Mouse (Mus musculus) gastrocnemius, adult 2 months (tissue): Measurements from ENCODE around the gene Arl9. TPM values are rescaled to one million over a fixed set of nuclear protein-coding genes. Genes with fewer than 3 reads are reported as not detected.
"Not testable (repeated sequence)": the region's sequence is repeated elsewhere in the genome, so short reads cannot be mapped to it uniquely, and the experiment has no call there.

ENCODE experiments used
- DNase-seq: peaks from one replicate; pipeline ENCODE4 v3.0.0; 2022
- H3K27ac ChIP-seq: fragments of 200-600 bp; 2 replicates; pipeline ENCODE4 v1.8.1; 2022; ENCODE audit warnings: mild to moderate bottlenecking
- H3K4me3 ChIP-seq: fragments of 200-600 bp; 2 replicates; pipeline ENCODE4 v1.8.1; 2022; ENCODE audit warnings: mild to moderate bottlenecking, moderate library complexity
- CTCF ChIP-seq: fragments of 200-600 bp; IDR thresholded peaks from 2 replicates; pipeline ENCODE4 v1.8.1; 2022; ENCODE audit warnings: antibody characterized with exemption, mild to moderate bottlenecking, moderate library complexity
- intact Hi-C: fragments of 180-260 bp; cut with DNase I; formaldehyde crosslinking; loops from one replicate; pipeline ENCODE4 v1.15.1; 2025
- total RNA-seq, 2 experiments: library from RNA; stranded (reverse); gene quantifications; 2 replicates each; pipeline ENCODE4 v1.2.3; 2021

Gene Arl9
- total RNA-seq, 2 experiments from 2014 or later, result not detected

GRCm38 (mm10) chr5:76975736-76976135 lies 28.1 kb upstream of the Arl9 start:
- peak overlapping the region; percentile 94 for H3K4me3 ChIP-seq
- DNase-seq, result no peak
- peak overlapping the region; percentile 98; the same call in 1 of the 2 replicates for H3K27ac ChIP-seq
- no peak for TF ChIP-seq CTCF
- intact Hi-C loops, result loop anchor here (2.0 kb wide), 1 partner anchor 71 kb away; the partner anchor contains the start of gene Aasdh

GRCm38 (mm10) chr5:76984015-76984414 lies 19.8 kb upstream of the Arl9 start:
- H3K27ac ChIP-seq, result no peak overlapping the region
- DNase-seq, result no peak
- intact Hi-C loops, result loop anchor here (10.0 kb wide), 1 partner anchor 341 kb away; no protein-coding TSS in a partner anchor
- no peak for TF ChIP-seq CTCF
- no peak overlapping the region for H3K4me3 ChIP-seq

GRCm38 (mm10) chr5:76990789-76991188 lies 13.1 kb upstream of the Arl9 start:
- intact Hi-C loops, result no loop called here
- no peak for TF ChIP-seq CTCF

GRCm38 (mm10) chr5:76993174-76993814 lies 10.6 kb upstream of the Arl9 start:
- no peak overlapping the region for H3K4me3 ChIP-seq
- no peak overlapping the region for H3K27ac ChIP-seq
- TF ChIP-seq CTCF, result no peak
- intact Hi-C loops, result no loop called here
- no peak for DNase-seq

More at GRCm38 (mm10) chr5:76990789-76991188, 13.1 kb upstream of the Arl9 start:
- no peak overlapping the region for H3K27ac ChIP-seq
- no peak overlapping the region for H3K4me3 ChIP-seq
- no peak for DNase-seq

GRCm38 (mm10) chr5:76998416-76998815 lies 5.4 kb upstream of the Arl9 start:
- Histone ChIP-seq H3K27ac (peak overlapping the region; percentile 46), H3K4me3 (no peak overlapping the region)
- intact Hi-C loops, result loop anchor here (2.0 to 5.0 kb wide), 2 partner anchors 62 to 219 kb away; no protein-coding TSS in a partner anchor
- DNase-seq, result no peak
- peak; percentile 62 for TF ChIP-seq CTCF

- TF ChIP-seq CTCF, result no peak
- no peak for DNase-seq
- intact Hi-C loops, result no loop called here
- Histone ChIP-seq H3K4me3 (no peak overlapping the region), H3K27ac (no peak overlapping the region)
Measured at GRCm38 (mm10) chr5:77001192-77001591, 2.7 kb upstream of the Arl9 start.

- DNase-seq, result no peak
- no peak overlapping the region for H3K27ac ChIP-seq
- TF ChIP-seq CTCF, result no peak
- H3K4me3 ChIP-seq, result no peak overlapping the region
- intact Hi-C loops, result loop anchor here (10.0 kb wide), 1 partner anchor 164 kb away; no protein-coding TSS in a partner anchor
Measured at GRCm38 (mm10) chr5:77010352-77010751, 6.5 kb downstream of the Arl9 start.

GRCm38 (mm10) chr5:77011082-77011481 lies 7.2 kb downstream of the Arl9 start:
- no peak for DNase-seq
- intact Hi-C loops, result loop anchor here (10.0 kb wide), 1 partner anchor 164 kb away; no protein-coding TSS in a partner anchor
- no peak overlapping the region for H3K27ac ChIP-seq

GRCm38 (mm10) chr5:77013171-77013570 lies 9.3 kb downstream of the Arl9 start:
- TF ChIP-seq CTCF, result no peak
- DNase-seq, result no peak
- no peak overlapping the region for H3K4me3 ChIP-seq
- no peak overlapping the region for H3K27ac ChIP-seq
- intact Hi-C loops, result loop anchor here (10.0 kb wide), 1 partner anchor 162 kb away; no protein-coding TSS in a partner anchor

More at GRCm38 (mm10) chr5:77011082-77011481, 7.2 kb downstream of the Arl9 start:
- H3K4me3 ChIP-seq, result no peak overlapping the region
- TF ChIP-seq CTCF, result no peak

GRCm38 (mm10) chr5:77015544-77016482 lies 12.0 kb downstream of the Arl9 start, which contains the start of gene Thegl:
TSS of gene Thegl (plus strand) at chr5:77016023.
- peak; percentile 91 for DNase-seq
- intact Hi-C loops, result loop anchor here (10.0 kb wide), 1 partner anchor 159 kb away; no protein-coding TSS in a partner anchor
- no peak for TF ChIP-seq CTCF
- Histone ChIP-seq H3K27ac (no peak within 1 kb of the TSS), H3K4me3 (peak within 1 kb of the TSS; percentile 70)

- H3K4me3 ChIP-seq, result no peak overlapping the region
- TF ChIP-seq CTCF, result no peak
- H3K27ac ChIP-seq, result no peak overlapping the region
- intact Hi-C loops, result no loop called here
- DNase-seq, result no peak
Measured at GRCm38 (mm10) chr5:77028034-77028433, 24.2 kb downstream of the Arl9 start.

- H3K27ac ChIP-seq, result no peak overlapping the region
- H3K4me3 ChIP-seq, result no peak overlapping the region
- DNase-seq, result peak; percentile 38
- TF ChIP-seq CTCF, result peak; percentile 68
- intact Hi-C loops, result no loop called here
Measured at GRCm38 (mm10) chr5:77029735-77030134, 25.9 kb downstream of the Arl9 start.

GRCm38 (mm10) chr5:77035101-77035500 lies 31.2 kb downstream of the Arl9 start:
- H3K4me3 ChIP-seq, DNase-seq, H3K27ac ChIP-seq, intact Hi-C loops: not testable (repeated sequence)
